Mouse (Mus musculus): ENCODE measurements around the gene Uckl1.

Gene Uckl1

DNA sequence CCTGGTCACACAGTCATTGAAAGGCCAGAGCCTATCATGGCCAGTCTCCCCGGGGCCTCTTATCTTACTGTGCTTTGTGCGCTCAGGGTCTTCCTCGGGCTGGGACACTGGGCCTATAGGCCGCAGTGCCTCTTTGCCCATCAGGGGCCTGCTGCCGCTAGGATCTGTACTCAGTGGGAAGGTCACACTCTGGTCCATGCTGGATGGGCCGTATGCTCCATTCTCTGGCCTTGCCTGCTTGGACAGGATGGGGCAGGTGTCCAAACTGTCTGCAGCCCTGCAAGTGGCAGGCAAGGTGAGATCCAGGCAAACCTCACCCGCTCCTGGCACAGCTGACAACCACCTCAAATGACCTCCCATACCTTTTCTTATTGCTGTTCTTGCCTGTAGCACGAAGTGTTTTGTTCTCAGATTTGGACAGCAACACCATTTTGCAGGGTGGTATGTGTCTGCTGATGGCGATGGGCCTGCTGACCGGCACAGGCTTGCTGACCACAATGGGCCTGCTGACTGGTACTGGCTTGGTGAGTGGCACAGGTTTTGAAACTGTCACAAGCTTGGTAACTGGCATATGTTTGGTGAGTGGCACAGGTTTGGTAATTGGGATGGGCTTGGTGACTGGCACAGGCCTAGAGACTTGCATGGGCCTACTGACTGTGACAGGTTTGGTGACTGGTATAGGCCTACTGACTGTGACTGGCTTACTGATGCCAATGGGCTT lies 4.5 kb upstream of the Uckl1 start:
- DNase-seq: no peak

DNA sequence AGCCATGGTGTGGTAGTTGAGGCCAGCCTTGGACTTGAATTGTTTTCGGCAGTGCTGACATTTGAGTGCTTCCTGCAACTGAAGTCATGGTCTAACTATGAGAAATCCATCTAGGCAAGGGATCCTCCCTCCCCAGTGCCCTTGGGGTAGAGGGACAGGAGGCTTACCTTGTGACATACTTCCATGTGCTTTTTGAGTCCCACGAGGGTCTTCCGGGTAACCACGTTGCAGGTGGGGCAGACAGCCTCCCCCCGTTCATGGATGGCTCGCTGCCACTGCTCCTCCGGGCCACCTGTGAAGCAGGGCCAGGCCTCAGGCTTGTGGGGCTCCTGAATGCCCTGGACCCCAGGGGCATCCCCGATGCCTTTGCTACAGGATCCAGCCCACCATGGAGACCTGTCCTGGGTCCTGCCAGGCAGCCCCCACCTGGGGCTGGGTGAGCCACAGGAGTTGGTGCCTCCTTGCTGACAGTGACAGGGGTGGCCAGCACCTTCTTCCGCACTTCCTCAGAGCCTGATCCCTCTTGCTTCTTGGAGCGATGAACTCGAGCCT lies 3.6 kb upstream of the Uckl1 start:
- no peak for DNase-seq

DNA sequence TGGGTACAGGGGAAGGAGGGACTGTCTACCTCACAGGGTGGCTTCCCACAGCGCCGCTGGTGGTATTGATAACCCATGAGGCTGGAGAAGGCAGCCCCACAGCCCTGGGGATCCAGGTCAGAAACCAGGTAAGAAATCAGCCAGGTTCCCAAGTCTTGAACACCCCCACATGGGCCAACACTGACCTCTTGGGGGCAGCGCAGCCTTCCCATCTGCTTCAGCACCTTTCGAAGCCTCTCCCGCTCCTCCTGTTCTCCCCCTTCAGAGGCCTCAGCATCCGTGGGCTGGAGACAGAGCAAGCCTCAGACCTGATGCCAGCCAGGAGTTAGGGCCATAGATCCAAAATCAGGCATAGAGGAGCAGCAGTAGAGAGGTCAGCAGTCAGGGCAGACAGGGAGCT lies 3.1 kb upstream of the Uckl1 start:
- DNase-seq: no peak

DNA sequence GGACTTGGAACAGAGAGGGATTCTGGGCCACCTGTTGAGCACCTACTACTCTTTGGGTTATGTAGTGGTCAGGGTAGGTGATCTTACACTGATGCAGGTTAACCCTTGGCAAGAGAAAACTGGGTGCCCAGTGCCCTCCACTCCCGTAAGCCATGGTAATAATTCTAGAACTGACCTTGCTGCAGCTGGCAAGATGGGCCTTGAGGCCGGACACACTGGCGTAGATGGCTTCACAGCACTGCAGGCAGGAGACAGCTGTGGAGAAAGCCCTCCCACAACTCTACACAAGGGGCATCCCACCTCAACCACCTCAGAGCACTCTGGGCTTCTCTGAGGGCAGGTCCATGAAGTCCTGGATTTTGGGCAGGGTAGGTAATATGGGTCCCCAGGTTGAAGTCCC lies 1.4 kb upstream of the Uckl1 start:
- no peak for DNase-seq

DNA sequence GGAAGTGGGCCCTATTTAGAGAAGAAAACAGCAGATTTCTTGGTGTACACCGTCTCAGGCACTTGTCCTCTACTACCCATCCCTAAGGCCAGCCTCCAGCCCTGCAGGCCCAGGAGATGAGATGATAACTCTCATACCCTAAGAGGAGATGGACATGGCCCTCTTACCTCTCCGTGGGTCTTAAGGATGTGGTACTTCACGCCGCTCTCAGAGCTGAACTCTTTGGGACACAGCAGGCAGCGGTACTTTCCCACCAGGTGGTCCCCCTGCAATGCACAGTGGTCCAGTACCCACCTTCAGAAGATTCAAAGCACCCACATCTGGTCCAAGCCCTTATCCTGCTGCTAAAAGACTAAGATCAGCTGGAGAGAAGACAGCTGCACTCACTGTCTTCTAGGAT lies 814 bp upstream of the Uckl1 start:
- no peak for DNase-seq

DNA sequence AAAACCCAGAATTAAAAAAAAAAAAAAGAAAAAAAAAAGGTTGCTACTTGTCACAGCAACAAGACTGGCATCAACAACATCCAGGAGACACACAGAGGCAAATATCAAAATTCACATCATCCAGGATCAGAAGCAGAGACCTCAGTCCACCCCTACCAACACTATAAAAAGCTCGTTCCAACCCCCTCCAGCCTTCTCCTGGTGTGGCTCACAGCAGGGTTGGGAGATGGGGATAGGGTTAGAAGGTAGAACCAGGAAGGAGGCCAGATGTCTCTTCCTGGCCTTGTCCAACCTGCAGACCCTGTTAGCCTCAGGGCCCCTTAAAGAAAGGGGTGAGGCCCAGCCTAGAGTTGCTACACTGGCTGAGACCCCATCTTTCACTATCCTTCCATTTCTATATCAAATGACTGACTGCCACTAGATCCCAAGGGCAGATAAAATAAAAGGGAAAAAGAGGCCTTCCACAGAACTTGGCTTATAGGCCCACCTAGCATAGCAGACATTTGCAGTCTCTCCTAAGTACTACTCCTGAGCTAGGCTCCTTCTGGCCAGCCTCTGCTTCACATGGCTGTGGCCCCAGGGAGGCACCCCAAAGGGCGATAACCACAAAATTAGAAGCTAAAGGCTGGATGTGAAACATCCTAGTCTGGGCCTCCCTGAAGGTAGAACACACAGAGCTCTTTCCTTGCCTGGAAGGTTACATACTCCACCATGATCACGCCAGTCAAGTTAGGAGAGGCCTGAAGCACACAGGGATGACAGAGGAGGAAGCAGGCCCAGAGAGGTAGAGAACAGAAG lies 1.0 kb downstream of the Uckl1 start:
- DNase-seq: no peak

DNA sequence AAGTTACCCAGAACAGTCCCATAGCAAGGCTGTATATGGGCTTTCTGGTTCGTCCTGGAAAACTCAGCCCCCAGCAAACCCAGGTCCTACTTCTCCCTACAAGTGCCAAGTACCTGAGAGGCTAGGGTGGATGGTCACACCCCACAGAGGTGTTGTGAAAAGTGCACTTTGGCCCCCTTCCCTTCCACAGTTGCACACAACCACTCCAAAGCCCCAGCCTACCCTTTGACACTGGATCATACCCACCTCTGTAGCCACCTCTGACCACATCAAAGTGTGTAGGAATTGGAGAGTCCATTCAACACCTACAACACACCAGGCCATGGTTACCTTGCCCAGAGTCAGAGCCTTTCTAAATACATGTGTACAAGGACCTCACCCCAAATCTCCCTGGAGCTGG lies 1.8 kb downstream of the Uckl1 start:
- DNase-seq: no peak

DNA sequence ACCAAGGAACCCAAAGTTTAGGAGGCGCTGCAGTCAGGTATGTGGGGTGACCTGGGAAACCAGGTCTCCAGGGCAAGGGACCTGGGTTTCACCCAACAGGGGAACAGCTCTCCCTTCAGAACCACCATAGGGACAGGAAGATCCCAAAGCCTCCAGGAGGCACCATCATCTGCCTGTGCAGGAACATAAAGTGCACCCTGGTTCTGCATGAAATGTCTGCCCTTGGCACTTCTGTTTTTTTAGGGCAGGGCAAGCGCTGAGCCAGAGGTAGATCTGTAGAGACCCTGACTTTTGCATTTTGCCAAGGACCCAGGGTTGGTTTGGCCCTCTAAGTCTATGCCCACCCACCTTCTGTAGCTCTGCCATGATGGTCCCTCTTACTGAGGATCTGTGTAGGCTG lies 2.3 kb downstream of the Uckl1 start:
- DNase-seq: no peak

DNA sequence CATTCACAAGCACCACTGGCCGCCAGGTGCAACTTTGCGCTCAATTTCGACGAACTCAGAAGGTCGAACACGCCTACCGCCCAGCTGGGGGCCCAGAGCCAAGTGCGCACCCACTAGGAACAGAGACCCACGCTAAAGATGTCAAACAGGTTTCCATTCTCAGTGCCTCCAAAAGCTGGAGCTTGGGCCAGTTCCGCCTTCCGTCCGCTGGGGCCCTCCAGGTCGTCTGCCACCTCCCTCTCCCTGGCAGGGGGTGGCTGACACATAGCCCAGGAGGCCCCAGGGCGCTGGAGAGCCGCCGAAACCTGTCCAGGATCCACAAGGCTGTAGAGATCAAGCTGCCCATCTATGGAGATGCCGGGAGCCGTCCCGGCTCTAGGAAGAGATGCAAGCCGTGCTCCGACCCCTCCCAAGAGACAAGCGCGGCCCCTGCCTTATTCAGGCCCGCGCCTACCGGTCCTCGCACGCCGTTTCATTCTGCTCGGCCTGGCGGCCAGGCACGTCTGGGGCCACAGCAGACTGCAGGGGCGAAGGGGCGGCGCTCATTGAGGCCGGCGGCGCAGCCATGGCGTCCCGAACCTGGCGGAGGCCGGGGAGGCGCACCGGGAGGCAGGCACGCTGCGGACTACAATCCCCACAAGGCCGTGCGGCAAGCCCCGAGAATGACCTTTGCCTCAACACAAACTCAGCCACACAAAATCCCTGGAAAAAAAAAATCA lies 3.1 kb downstream of the Uckl1 start:
- peak; percentile 91 for DNase-seq

DNA sequence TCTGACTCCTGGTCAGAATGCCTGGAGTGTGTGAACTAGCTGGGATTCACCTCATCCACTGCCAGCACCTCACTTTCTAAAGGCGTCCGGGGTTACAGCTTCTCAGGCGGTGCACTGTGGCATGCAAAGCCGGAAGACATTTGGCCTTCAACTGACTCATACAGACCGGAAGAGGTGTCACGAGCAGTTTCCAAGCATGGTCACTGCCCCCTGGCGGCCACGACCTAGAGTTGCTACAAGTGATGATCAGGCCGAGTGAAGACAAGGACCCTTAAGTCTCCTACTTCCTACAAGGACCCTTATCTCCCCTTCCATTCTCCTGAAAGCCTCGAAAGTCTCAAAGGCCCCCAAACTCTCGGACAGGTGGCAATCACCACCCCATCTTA lies 3.7 kb downstream of the Uckl1 start:
- peak; percentile 83 for DNase-seq

DNA sequence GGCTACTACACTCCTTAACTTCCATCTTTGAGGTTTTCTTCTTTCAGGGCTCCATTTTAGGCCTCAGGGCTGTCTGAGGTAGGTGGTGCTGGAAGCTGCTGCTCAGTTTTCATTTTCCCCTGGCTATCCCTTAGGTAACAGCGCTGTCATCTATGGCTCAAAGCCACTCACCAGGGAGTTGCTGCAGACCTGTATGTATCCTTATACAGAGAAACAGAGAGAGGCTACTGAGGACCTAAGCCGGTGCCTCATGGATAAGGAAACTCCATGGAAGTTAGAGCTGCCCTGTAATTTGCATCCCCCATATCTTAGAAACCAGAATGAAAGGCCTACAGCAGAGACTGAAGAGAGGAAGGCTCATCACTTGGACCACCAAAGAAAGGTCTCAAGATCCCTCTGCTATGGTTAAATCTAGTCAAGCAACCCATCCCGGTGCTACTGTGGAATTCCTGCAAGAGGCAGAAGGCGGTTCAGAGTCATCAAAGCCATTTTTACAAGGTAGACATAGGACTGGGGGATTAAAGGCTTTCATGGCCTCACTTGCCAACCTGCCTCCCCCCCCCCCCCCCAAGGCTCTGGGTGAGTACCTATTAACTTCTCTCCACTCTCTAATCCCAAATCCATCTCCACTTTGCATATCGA lies 4.4 kb downstream of the Uckl1 start:
- DNase-seq: no peak

DNA sequence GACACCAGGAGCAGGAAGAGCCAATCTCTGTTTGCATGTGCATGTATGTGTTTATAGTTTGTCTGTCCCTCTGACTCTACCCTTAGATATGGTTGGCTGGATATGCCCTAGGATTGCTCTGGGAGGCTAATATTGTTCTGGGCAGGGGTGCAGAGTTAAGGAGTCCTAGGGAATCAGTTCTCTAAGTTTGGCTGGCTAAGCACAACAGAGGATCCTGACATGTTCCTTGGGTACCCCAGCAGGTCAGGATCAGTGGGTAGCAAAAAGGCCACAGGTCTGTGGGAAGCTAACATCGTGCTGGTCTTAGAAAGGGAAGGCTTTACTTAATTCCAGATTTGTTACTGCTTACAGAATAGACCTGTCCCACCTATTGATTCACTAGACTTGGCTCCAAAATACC lies 5.0 kb downstream of the Uckl1 start:
- DNase-seq: no peak

DNA sequence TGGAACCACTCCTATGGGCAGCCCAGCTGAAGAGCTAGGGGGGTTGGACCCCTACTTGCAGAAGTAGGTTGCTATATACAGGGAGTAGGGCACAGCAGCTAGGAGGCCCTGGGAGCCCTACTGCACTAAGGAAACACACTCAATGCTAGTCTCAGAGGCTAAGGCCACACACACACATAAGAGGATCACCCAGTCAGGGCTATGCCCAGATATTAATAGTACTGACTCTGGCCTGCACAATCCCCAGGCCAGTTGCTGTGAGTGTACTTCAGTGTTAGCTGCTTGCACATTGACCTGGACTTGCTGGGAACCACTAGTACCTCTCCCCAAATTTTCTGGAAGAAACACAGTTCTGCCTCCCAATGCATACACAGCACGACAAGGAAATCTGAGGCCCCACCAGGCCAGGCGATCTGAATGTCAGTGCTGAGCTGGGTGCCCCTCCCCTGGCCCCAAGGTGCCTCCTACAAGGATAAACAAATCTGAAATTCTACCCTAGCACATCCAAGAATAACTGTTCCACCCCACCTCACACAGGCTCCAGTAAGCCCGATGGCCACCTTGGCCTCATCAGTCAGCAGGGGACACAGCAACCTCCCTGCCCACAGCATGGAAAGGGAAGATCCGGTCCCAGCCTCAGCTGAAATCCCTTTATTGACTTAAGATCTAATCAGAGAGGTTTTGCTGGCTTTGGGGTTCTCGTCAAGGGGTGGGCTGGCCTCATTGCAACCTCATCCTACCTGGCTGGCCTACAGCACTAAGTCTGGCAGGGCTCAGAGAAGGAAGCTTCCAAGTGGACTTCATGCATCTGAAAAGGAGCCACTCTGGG lies 5.7 kb downstream of the Uckl1 start:
- no peak for DNase-seq

DNA sequence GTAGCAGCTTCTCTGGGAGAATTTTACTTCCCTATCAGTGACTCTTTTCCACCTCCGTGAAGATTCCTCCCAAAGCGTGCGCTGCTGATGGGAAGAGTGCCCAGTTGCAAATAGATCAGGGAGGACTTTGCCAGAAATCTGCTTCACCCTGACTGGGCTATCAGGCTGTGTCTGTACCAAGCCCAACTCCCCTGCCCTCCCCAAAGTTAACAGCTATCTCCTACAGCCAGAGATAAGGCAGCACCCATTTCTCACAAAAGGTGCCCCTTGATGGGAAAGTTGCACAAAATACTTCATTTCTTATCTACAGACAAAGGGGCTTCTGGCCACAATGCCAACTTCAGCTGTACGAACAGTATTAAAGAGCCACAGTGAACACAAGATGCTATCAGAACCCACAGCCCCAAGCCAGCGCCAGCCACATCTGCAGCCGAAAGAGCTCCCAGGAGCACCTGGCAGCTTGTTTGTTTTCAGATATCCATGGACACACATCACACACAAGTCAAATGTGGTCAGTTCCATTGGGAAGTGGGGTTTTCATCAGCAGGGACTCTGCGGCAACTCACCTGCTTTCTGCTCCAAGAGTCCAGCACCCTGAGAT lies 6.6 kb downstream of the Uckl1 start:
- DNase-seq: no peak

DNA sequence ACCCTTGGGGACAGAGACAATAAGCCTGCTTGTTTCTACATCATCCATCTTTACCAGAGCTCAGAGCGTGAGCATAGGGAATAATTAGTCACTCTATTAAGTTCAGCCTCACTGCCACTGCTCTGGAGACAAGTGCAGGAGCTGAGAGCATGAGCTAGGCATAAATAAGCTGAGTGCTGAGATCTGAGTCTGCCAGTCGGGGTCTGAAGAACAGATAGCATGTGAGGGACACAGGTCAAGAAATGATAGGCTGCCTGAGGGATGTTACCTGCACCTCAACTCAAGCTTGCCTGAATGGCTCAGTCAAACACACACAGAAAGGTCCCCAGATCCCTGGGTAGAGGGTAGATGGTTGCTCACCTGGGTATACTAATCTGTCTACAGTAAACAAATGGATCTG lies 7.6 kb downstream of the Uckl1 start:
- DNase-seq: no peak

DNA sequence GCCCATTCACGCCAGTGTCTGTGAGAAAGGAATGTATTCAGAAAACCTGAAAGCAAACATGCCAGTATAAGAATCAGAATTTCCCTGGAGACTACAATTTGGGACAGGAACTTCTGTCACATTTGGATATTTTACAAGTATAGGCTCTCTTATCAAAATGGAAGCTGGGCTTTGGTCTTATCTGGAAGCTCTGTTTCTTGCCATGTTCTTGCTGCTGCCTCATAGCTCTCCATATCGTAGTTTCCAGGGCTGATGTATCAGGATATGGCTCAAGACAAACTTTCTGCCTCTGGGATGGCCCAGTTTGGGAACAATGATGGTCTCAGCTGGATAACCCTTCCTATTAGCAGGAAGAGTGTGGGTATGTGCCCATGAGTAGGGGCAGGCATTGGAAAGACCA lies 8.1 kb downstream of the Uckl1 start:
- no peak for DNase-seq

DNA sequence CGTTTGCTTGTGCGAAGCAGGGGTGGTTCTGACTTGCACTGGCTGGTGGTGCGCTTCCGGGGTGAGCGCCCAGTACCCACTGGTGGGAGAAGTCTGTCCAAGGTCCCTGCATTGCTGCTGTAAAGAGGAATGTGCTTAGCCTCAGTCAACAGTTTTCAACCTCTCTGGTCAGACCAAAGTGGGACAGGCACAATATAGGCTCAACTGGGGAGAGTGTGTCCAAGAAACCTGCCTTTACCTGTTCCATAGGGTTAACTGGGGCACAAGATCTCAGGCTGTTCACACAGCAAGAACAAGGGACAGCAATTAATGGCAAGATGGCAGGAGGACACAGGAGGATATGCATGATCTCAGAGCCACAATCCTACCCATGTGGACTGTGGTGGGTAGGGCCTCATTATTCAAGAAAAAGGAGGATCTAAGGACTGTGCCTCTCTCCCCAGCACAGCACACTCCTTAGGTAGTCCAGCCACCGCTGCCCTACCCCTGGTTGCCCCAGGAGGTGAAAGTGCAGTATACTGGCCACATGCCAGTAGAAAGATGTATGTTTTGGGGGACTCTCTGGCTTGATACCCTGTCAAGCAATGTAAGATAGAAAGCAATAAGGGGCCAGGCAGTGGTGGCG lies 9.7 kb downstream of the Uckl1 start:
- DNase-seq: no peak

DNA sequence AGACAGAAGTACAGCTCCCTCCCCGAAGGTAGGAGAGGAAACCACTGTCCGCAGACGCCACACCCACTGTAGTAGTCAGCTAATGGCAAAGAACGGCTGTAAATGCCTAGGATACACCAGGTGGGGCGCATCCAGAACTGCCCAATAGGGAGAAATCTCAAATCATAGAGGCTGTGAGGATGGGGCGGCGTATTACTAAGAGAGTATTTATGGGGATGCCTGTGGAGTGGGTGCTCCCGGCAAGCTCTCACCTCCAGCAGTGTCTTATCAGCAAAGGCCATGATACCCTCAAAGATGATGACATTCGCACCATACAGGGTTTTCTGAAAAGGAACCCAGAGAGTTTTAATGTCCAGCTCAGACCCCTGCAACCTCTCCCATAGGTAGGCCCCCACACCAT lies 10.7 kb downstream of the Uckl1 start:
- no peak for DNase-seq

DNA sequence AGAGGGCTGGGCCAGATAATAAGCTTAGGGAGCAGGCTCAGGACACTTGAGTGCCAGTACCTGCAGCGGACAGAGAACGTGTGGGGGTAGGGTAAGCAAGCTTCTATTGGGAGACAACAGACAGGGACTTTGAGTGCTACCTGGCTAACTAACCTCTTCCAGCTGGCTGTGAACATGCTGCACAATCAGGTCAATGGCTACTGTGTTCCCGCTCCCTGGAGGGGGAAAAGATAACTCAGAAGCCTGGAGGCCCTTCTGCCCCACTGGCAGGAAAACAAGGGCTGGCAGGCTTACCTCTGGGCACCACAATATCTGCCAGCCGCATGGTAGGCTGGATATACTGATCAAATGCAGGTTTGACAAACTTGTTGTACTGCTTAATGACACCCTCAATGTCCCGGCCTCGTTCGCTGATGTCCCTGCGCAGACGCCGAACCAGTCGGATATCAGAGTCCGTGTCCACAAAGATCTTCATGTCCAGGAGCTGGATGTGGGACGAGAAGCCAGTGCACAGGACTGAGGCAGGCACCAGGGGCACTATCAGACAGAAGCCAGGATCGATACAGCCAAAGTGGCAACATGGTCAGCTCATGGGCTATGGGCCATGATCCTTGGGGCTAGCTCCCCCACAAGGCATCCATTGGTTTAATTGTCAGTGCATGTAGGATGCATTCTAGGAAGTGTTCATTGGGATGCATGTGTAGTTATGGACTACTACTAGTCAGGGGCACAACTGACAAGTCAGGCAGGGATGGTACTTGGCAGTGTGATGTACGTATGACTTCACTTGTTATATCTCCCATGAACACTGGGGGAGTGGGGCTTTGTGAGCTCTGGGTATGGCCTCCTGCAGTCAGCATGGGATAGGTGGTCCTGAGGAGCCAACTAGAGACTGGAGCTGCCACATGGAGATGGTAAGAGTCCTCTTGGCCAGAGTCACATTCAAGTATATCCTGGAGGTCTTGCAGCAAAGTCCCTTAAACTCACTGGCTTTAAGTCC lies 11.5 kb downstream of the Uckl1 start:
- DNase-seq: no peak

Data from kidney, adult 18-20 months (tissue).